In the genomic region with DNA sequence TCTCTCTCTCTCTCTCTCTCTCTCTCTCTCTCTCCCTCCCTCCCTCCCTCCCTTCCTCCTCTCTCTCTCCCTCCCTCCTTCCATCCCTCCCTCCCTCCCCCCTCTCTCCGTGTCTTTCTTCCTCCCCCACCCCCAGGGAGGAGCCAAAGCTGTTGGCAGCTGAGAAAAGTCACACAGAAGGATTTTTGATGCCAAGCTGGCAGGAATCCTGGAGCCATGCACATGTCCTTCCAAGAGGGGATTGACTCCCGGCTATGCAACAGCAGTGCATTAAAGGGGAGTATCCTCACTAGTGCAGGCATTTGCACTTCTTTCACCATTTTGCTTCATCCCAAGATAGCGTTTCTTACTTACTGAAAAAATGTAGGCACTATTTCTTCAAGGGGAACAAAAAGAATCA, we compare ENCODE assay signal across 10 mouse cellular contexts.
DNase-seq lines count a peak whose midpoint lies in the region; ATAC-seq and TF ChIP-seq lines count a peak whose summit lies in the region.
"Had no signal": no experiment of that assay in that cellular context is flagged by ENCODE, and none has a peak within 500 bp of the region (broad histone marks: within the 10 kb centered on the region; RNA-seq: fewer than 3 reads in every experiment).

No protein-coding gene starts in this region.

- no peak overlapping the region for H3K27ac ChIP-seq in kidney, embryonic 14.5 days (ENCODE audit: low read depth, low read length)
- H3K27ac ChIP-seq in stomach, postnatal 0 days (replicated peaks): no peak overlapping the region
- H3K27ac ChIP-seq: hindbrain, embryonic 13.5 days; limb, embryonic 12.5 days had no signal

- TF ChIP-seq CTCF in stomach, postnatal 0 days (IDR thresholded peaks at IDR 0.05; ENCODE audit: low read depth): no peak

- no peak overlapping the region for H3K4me2 ChIP-seq in kidney, embryonic 14.5 days (replicated peaks; ENCODE audit: low read depth, low read length)
- H3K4me2 ChIP-seq in stomach, postnatal 0 days (replicated peaks; ENCODE audit: low read depth): no peak overlapping the region
- H3K4me2 ChIP-seq: hindbrain, embryonic 13.5 days; limb, embryonic 12.5 days had no signal

- TF ChIP-seq EP300 in stomach, postnatal 0 days (optimal IDR thresholded peaks at IDR 0.05): no peak

- no peaks in the 10 kb centered on the region for H3K27me3 ChIP-seq in kidney, embryonic 14.5 days (ENCODE audit: control insufficient read depth, insufficient read depth, low read length)
- no peaks in the 10 kb centered on the region for H3K27me3 ChIP-seq in stomach, postnatal 0 days (ENCODE audit: control insufficient read depth, insufficient read depth, low read length)
- H3K27me3 ChIP-seq: hindbrain, embryonic 13.5 days; limb, embryonic 12.5 days had no signal

- WGBS in kidney, embryonic 14.5 days: 61% methylated on average over 3 of the region's 3 CpGs
- 56% methylated on average over 2 of the region's 3 CpGs for WGBS in stomach, postnatal 0 days

- ATAC-seq in cerebellum, adult (ENCODE audit: insufficient number of reproducible peaks, low FRiP score, low TSS enrichment): no peak
- no peak for ATAC-seq in kidney, embryonic 14.5 days (ENCODE audit: low FRiP score, low TSS enrichment)
- ATAC-seq in stomach, postnatal 0 days (ENCODE audit: low FRiP score, low TSS enrichment): no peak
- no peak for ATAC-seq in megakaryocyte progenitor cell, adult 5-6 weeks (replicated peaks; ENCODE audit: poor library complexity)

- DNase-seq in cerebellum, adult 11-12 months: peak; percentile 2
- DNase-seq in kidney, adult 18-20 months: peak; percentile 4
- peak; percentile 38 to 54 for DNase-seq in right cerebral cortex, postnatal 10 days (ENCODE audit: low spot score in 2 of 2)
- no peak for DNase-seq in right cerebral cortex, postnatal 36 days (ENCODE audit: low spot score in 2 of 2)
- DNase-seq in stomach, postnatal 0 days (ENCODE audit: low spot score): peak; percentile 13

- no peak overlapping the region for H3K4me3 ChIP-seq in kidney, embryonic 14.5 days (ENCODE audit: low read length)
- H3K4me3 ChIP-seq in stomach, postnatal 0 days (ENCODE audit: low read depth, low read length): no peak overlapping the region
- H3K4me3 ChIP-seq: hindbrain, embryonic 13.5 days; limb, embryonic 12.5 days had no signal

- H3K9ac ChIP-seq in kidney, embryonic 14.5 days (ENCODE audit: low read depth, low read length): no peak overlapping the region
- no peak overlapping the region for H3K9ac ChIP-seq in stomach, postnatal 0 days (ENCODE audit: low read length)
- H3K9ac ChIP-seq: hindbrain, embryonic 13.5 days; limb, embryonic 12.5 days had no signal

- no peaks in the 10 kb centered on the region for H3K36me3 ChIP-seq in kidney, embryonic 14.5 days (ENCODE audit: control insufficient read depth, insufficient read depth, low read length)
- H3K36me3 ChIP-seq in stomach, postnatal 0 days (ENCODE audit: control insufficient read depth, insufficient read depth, low read length): no peaks in the 10 kb centered on the region
- H3K36me3 ChIP-seq: hindbrain, embryonic 13.5 days; limb, embryonic 12.5 days had no signal

- no peaks in the 10 kb centered on the region for H3K9me3 ChIP-seq in kidney, embryonic 14.5 days (ENCODE audit: control insufficient read depth, low read length)
- no peaks in the 10 kb centered on the region for H3K9me3 ChIP-seq in stomach, postnatal 0 days (ENCODE audit: control insufficient read depth, low read length)
- H3K9me3 ChIP-seq: hindbrain, embryonic 13.5 days; limb, embryonic 12.5 days had no signal

- no peaks in the 10 kb centered on the region for H3K4me1 ChIP-seq in kidney, embryonic 14.5 days (ENCODE audit: control insufficient read depth, insufficient read depth, low read length)
- no peaks in the 10 kb centered on the region for H3K4me1 ChIP-seq in stomach, postnatal 0 days (replicated peaks; ENCODE audit: control insufficient read depth, insufficient read depth)
- H3K4me1 ChIP-seq: hindbrain, embryonic 13.5 days; limb, embryonic 12.5 days had no signal

Comparison
In these comparisons a context has a peak if more than half of its experiments do, and no peak if none do; other contexts are left out.
1. DNase-seq: peak in cerebellum, adult 11-12 months (single experiment), kidney, adult 18-20 months (single experiment), right cerebral cortex, postnatal 10 days (2 of 2) and stomach, postnatal 0 days (single experiment); none in right cerebral cortex, postnatal 36 days (0 of 2).